Mouse (Mus musculus) ES-E14 (cell line): ENCODE data around the gene Dapp1. TPM values are rescaled to one million over a fixed set of nuclear protein-coding genes. Genes with fewer than 3 reads are reported as not detected.
"Not testable (repeated sequence)": the region's sequence is repeated elsewhere in the genome, so short reads cannot be mapped to it uniquely, and the experiment has no call there.

Experiments used
- DNase-seq: peaks from one replicate; pipeline ENCODE4 v3.0.0-alpha.2; 2013; ENCODE audit warnings: low read depth, low spot score
- H3K27ac ChIP-seq: 2 replicates; pipeline ENCODE4 v1.5.1; 2012; ENCODE audit warnings: low read depth, mild to moderate bottlenecking, low read length, moderate library complexity, mixed read lengths; ENCODE audit not compliant: poor library complexity, insufficient read depth, severe bottlenecking
- H3K36me3 ChIP-seq: 2 replicates; pipeline ENCODE4 v1.6.1; 2012; ENCODE audit warnings: mild to moderate bottlenecking, low read length, moderate library complexity, mixed read lengths; ENCODE audit not compliant: control insufficient read depth, poor library complexity, insufficient read depth, severe bottlenecking
- H3K4me1 ChIP-seq, 2 experiments: fragments of 150-350 bp in 1 of 2; sonication (generic) in 1 of 2; 2 replicates each; pipeline ENCODE4 v1.6.1; 2012; ENCODE audit warnings: low read length in 2 of 2, mild to moderate bottlenecking in 1 of 2, mixed read lengths in 1 of 2; ENCODE audit not compliant: control insufficient read depth in 2 of 2, insufficient read depth in 2 of 2, poor library complexity in 1 of 2
- H3K4me3 ChIP-seq, 2 experiments: fragments of 150-350 bp in 1 of 2; sonication (generic) in 1 of 2; 2 replicates each; pipeline ENCODE4 v1.5.1; 2012; ENCODE audit warnings: low read length in 2 of 2, low read depth in 1 of 2, mild to moderate bottlenecking in 1 of 2, mixed read lengths in 1 of 2; ENCODE audit not compliant: insufficient read depth in 1 of 2, poor library complexity in 1 of 2, severe bottlenecking in 1 of 2
- H3K9ac ChIP-seq: 2 replicates; pipeline ENCODE4 v1.6.1; 2012; ENCODE audit warnings: low read depth, mild to moderate bottlenecking, low read length, mixed read lengths; ENCODE audit not compliant: poor library complexity, insufficient read depth, severe bottlenecking
- H3K9me3 ChIP-seq: fragments of 150-350 bp; sonication (generic); 2 replicates; pipeline ENCODE4 v1.6.1; 2012; ENCODE audit warnings: low read depth, mild to moderate bottlenecking, low read length; ENCODE audit not compliant: control insufficient read depth, insufficient read depth
- CHD2 ChIP-seq: IDR thresholded peaks from 2 replicates; pipeline ENCODE4 v1.6.1; 2014; ENCODE audit warnings: mild to moderate bottlenecking, low read depth, low read length, inconsistent platforms
- HCFC1 ChIP-seq: IDR thresholded peaks from 2 replicates; pipeline ENCODE4 v1.6.1; 2012; ENCODE audit warnings: low read length, inconsistent platforms, borderline replicate concordance; ENCODE audit not compliant: insufficient read depth
- MAFK ChIP-seq: IDR thresholded peaks from 2 replicates; pipeline ENCODE4 v1.6.1; 2014; ENCODE audit warnings: mild to moderate bottlenecking, low read depth, low read length, inconsistent platforms; ENCODE audit not compliant: insufficient read depth
- ZC3H11A ChIP-seq: IDR thresholded peaks from 2 replicates; pipeline ENCODE4 v1.6.1; 2012; ENCODE audit warnings: low read depth, mild to moderate bottlenecking, inconsistent platforms, low read length, borderline replicate concordance
- ZNF384 ChIP-seq: IDR thresholded peaks from 2 replicates; pipeline ENCODE4 v1.6.1; 2012; ENCODE audit warnings: low read depth, low read length, inconsistent platforms
- in situ Hi-C, 2 experiments: fragments of 600-800 bp; cut with MboI; formaldehyde crosslinking; loops; one replicate each; pipeline ENCODE4 v1.15.1; 2025; ENCODE audit warnings: low sequenced_read_pairs in 2 of 2, inconsistent platforms in 1 of 2; ENCODE audit not compliant: unreplicated experiment in 2 of 2
- total RNA-seq: library from RNA; depleted of rRNA; stranded (reverse); fragments of 300-350 nt; gene quantifications from 2 replicates; pipeline ENCODE4 v1.2.3, GENCODE M21; 2012

Gene Dapp1
- total RNA-seq, 1 experiment, result 6.8 TPM

- Histone ChIP-seq H3K27ac (peak overlapping the region; percentile 43; the same call in 1 of the 2 replicates), H3K9ac (peak overlapping the region; percentile 61; the same call in 1 of the 2 replicates), H3K9me3 (no peaks in the 10 kb centered on the region), H3K4me3 (peak overlapping the region; percentile 87 to 99), H3K4me1 (peaks cover 0 to 4% of the 10 kb centered on the region in 2 experiments; a peak in 1 of 4 replicates), H3K36me3 (peaks cover 4% of the 10 kb centered on the region; the same call in 1 of the 2 replicates)
- in situ Hi-C loops, result no loop called here
- DNase-seq, result no peak
- TF ChIP-seq CHD2, result no peak
- TF ChIP-seq ZC3H11A, result no peak
- TF ChIP-seq ZNF384, result no peak
- no peak for TF ChIP-seq MAFK
- no peak for TF ChIP-seq HCFC1
Observed at GRCm38 (mm10) chr3:137917694-137918171, 63.6 kb downstream of the Dapp1 start.

GRCm38 (mm10) chr3:137914567-137914966 lies 66.8 kb downstream of the Dapp1 start:
- H3K9ac ChIP-seq, H3K27ac ChIP-seq, H3K36me3 ChIP-seq, in situ Hi-C loops, H3K9me3 ChIP-seq, H3K4me3 ChIP-seq, H3K4me1 ChIP-seq, DNase-seq: not testable (repeated sequence)
- 0 out of 2 replicates have a peak, but pooled peaks have one; percentile 54 for TF ChIP-seq ZNF384

DNA sequence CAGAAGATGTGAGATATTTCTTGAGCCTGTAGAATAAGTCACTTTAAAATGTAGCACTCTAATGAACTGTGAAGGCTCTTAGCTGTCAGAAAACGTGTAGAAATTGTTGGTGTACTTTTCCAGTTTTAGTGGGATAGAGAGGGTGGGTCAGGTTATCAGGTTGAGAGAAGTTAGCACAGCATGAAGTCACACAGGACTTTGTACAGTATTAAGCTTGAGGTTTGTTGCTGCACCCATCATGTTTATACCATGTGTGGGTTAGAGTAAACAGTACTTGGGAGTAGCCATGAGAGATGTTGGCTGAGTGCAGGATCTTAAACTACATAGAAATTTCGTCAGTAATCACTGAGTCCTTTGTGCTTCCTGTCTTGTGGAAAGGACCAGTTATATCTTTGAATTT lies 68.3 kb downstream of the Dapp1 start:
- H3K9ac ChIP-seq, result no peak overlapping the region
- no peak overlapping the region for H3K4me3 ChIP-seq
- H3K4me1 ChIP-seq, result peaks cover 0 to 4% of the 10 kb centered on the region in 2 experiments; a peak in 1 of 4 replicates
- in situ Hi-C loops, result no loop called here
- H3K9me3 ChIP-seq, result no peaks in the 10 kb centered on the region
- DNase-seq, result no peak
- H3K36me3 ChIP-seq, result no peaks in the 10 kb centered on the region
- no peak overlapping the region for H3K27ac ChIP-seq
- TF ChIP-seq MAFK, result no peak
- TF ChIP-seq ZNF384, result no peak

DNA sequence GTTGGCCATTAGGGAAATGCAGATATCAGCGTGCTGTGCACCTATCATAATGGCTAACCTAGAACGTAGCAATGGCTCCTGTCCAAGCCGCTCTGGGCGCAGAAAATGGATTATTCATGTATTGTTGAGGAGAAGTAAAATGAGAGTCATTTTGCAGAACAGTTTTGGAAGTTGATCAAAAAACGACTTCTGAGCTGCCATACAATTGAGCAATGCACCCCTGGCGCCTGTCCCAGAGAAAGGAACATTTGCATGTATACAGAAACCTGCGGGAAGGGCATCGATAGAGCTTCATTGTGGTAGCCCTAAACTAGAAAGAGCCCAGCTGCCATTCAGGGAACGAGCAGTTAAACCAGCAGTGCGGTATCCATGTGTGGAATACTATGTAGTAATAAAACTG lies 81.2 kb downstream of the Dapp1 start:
- Histone ChIP-seq H3K36me3 (no peaks in the 10 kb centered on the region), H3K9ac (no peak overlapping the region), H3K4me1 (no peaks in the 10 kb centered on the region), H3K9me3 (no peaks in the 10 kb centered on the region), H3K27ac (no peak overlapping the region), H3K4me3 (no peak overlapping the region)
- in situ Hi-C loops, result no loop called here
- no peak for DNase-seq
- TF ChIP-seq MAFK, result no peak
- no peak for TF ChIP-seq ZNF384
- no peak for TF ChIP-seq ZC3H11A
- no peak for TF ChIP-seq CHD2
- TF ChIP-seq HCFC1, result no peak

- no peaks in the 10 kb centered on the region for H3K9me3 ChIP-seq
- no peak overlapping the region for H3K27ac ChIP-seq
- no peak overlapping the region for H3K9ac ChIP-seq
- TF ChIP-seq ZC3H11A (no peak), ZNF384 (no peak), MAFK (no peak), HCFC1 (no peak), CHD2 (no peak)
- H3K4me3 ChIP-seq, result no peak overlapping the region
- H3K4me1 ChIP-seq, result no peaks in the 10 kb centered on the region
- H3K36me3 ChIP-seq, result no peaks in the 10 kb centered on the region
- in situ Hi-C loops, result no loop called here
- no peak for DNase-seq
Observed at GRCm38 (mm10) chr3:137897685-137898084, 83.7 kb downstream of the Dapp1 start.
